In genomic region chr4:102568591-102568990, GRCm38 (mm10) we compare ENCODE assay signal across 8 mouse cellular contexts.
DNase-seq lines count a peak whose midpoint lies in the region; ATAC-seq lines count a peak whose summit lies in the region.

No protein-coding gene starts in this region.

- no peak overlapping the region for H3K9ac ChIP-seq in hindbrain, embryonic 11.5 days (ENCODE audit: low read depth, low read length)
- no peak overlapping the region for H3K9ac ChIP-seq in embryonic facial prominence, embryonic 12.5 days
- H3K9ac ChIP-seq in heart, embryonic 13.5 days: peak overlapping the region; percentile 64

- H3K9me3 ChIP-seq in hindbrain, embryonic 10.5 days: no peaks in the 10 kb centered on the region
- H3K9me3 ChIP-seq in hindbrain, embryonic 11.5 days (ENCODE audit: control insufficient read depth, low read length): no peaks in the 10 kb centered on the region
- H3K9me3 ChIP-seq in embryonic facial prominence, embryonic 12.5 days: no peaks in the 10 kb centered on the region
- H3K9me3 ChIP-seq in heart, embryonic 13.5 days: no peaks in the 10 kb centered on the region
- H3K9me3 ChIP-seq in limb, embryonic 10.5 days (replicated peaks): no peaks in the 10 kb centered on the region

- no peak overlapping the region for H3K4me3 ChIP-seq in hindbrain, embryonic 10.5 days
- H3K4me3 ChIP-seq in hindbrain, embryonic 11.5 days (ENCODE audit: low read depth, low read length): no peak overlapping the region
- H3K4me3 ChIP-seq in embryonic facial prominence, embryonic 12.5 days: no peak overlapping the region
- H3K4me3 ChIP-seq in heart, embryonic 13.5 days: peak overlapping the region; percentile 31; the same call in 1 of the 2 replicates
- H3K4me3 ChIP-seq in limb, embryonic 10.5 days: peak overlapping the region; percentile 19; the same call in 1 of the 2 replicates

- H3K4me1 ChIP-seq in hindbrain, embryonic 10.5 days (replicated peaks): peaks cover 60% of the 10 kb centered on the region
- H3K4me1 ChIP-seq in hindbrain, embryonic 11.5 days (replicated peaks; ENCODE audit: control insufficient read depth, insufficient read depth, low read length): peaks cover 3% of the 10 kb centered on the region; the same call in 1 of the 2 replicates
- peaks cover 35% of the 10 kb centered on the region for H3K4me1 ChIP-seq in embryonic facial prominence, embryonic 12.5 days
- peaks cover 63% of the 10 kb centered on the region for H3K4me1 ChIP-seq in heart, embryonic 13.5 days
- H3K4me1 ChIP-seq in limb, embryonic 10.5 days: peaks cover 44% of the 10 kb centered on the region

- H3K4me2 ChIP-seq in hindbrain, embryonic 11.5 days (replicated peaks; ENCODE audit: low read depth, low read length): no peak overlapping the region
- H3K4me2 ChIP-seq in embryonic facial prominence, embryonic 12.5 days (replicated peaks): peak overlapping the region; percentile 32
- H3K4me2 ChIP-seq in heart, embryonic 13.5 days: peak overlapping the region; percentile 77

- DNase-seq in hindbrain, embryonic 10.5 days (ENCODE audit: low spot score): peak; percentile 51
- DNase-seq in hindbrain, embryonic 11.5 days (ENCODE audit: low spot score): no peak
- peak; percentile 93 for DNase-seq in NIH3T3 (ENCODE audit: low read depth)
- peak; percentile 52 for DNase-seq in limb, embryonic 10.5 days (ENCODE audit: low spot score)
- DNase-seq in natural killer cell, adult 2 months (ENCODE audit: low spot score in 2 of 2): peak; percentile 27 to 49
- no peak for DNase-seq in layer of hippocampus, postnatal 36 days

- WGBS in hindbrain, embryonic 10.5 days: 7% methylated on average over 4 of the region's 4 CpGs
- 10% methylated on average over 4 of the region's 4 CpGs for WGBS in hindbrain, embryonic 11.5 days
- WGBS in embryonic facial prominence, embryonic 12.5 days: 2% methylated on average over 4 of the region's 4 CpGs
- WGBS in heart, embryonic 13.5 days: 0% methylated on average over 4 of the region's 4 CpGs
- WGBS in limb, embryonic 10.5 days: 3% methylated on average over 4 of the region's 4 CpGs

- H3K27ac ChIP-seq in hindbrain, embryonic 10.5 days: peak overlapping the region; percentile 30; the same call in 1 of the 2 replicates
- H3K27ac ChIP-seq in hindbrain, embryonic 11.5 days (ENCODE audit: low read depth, low read length): no peak overlapping the region
- H3K27ac ChIP-seq in embryonic facial prominence, embryonic 12.5 days: peak overlapping the region; percentile 76
- peak overlapping the region; percentile 94 for H3K27ac ChIP-seq in heart, embryonic 13.5 days (replicated peaks)
- peak overlapping the region; percentile 42; the same call in 1 of the 2 replicates for H3K27ac ChIP-seq in limb, embryonic 10.5 days

- no peaks in the 10 kb centered on the region for H3K36me3 ChIP-seq in hindbrain, embryonic 10.5 days
- H3K36me3 ChIP-seq in hindbrain, embryonic 11.5 days (ENCODE audit: control insufficient read depth, insufficient read depth, low read length): no peaks in the 10 kb centered on the region
- no peaks in the 10 kb centered on the region for H3K36me3 ChIP-seq in embryonic facial prominence, embryonic 12.5 days
- H3K36me3 ChIP-seq in heart, embryonic 13.5 days: no peaks in the 10 kb centered on the region
- no peaks in the 10 kb centered on the region for H3K36me3 ChIP-seq in limb, embryonic 10.5 days

- ATAC-seq in hindbrain, embryonic 11.5 days (ENCODE audit: low FRiP score): no peak
- no peak for ATAC-seq in embryonic facial prominence, embryonic 12.5 days (ENCODE audit: insufficient number of reproducible peaks, insufficient read depth, low FRiP score, low TSS enrichment)
- peak; percentile 25; the same call in 1 of the 2 replicates for ATAC-seq in heart, embryonic 13.5 days (ENCODE audit: extremely low read depth, insufficient number of reproducible peaks, low FRiP score, low TSS enrichment)

- peaks cover 17% of the 10 kb centered on the region for H3K27me3 ChIP-seq in hindbrain, embryonic 10.5 days (ENCODE audit: insufficient read depth, poor library complexity, severe bottlenecking)
- H3K27me3 ChIP-seq in hindbrain, embryonic 11.5 days (ENCODE audit: control insufficient read depth, insufficient read depth, low read length): no peaks in the 10 kb centered on the region
- no peaks in the 10 kb centered on the region for H3K27me3 ChIP-seq in embryonic facial prominence, embryonic 12.5 days
- H3K27me3 ChIP-seq in heart, embryonic 13.5 days (replicated peaks): no peaks in the 10 kb centered on the region
- peaks cover 23% of the 10 kb centered on the region; the same call in 1 of the 2 replicates for H3K27me3 ChIP-seq in limb, embryonic 10.5 days (ENCODE audit: low read depth, poor library complexity, severe bottlenecking)

Comparison
In these comparisons a context has a peak if more than half of its experiments do, and no peak if none do; other contexts are left out.
1. DNase-seq: peak in hindbrain, embryonic 10.5 days (single experiment), NIH3T3 (single experiment), limb, embryonic 10.5 days (single experiment) and natural killer cell, adult 2 months (2 of 2); none in hindbrain, embryonic 11.5 days (single experiment) and layer of hippocampus, postnatal 36 days (0 of 2).
2. H3K4me3 ChIP-seq: peak in heart, embryonic 13.5 days (single experiment) and limb, embryonic 10.5 days (single experiment); none in hindbrain, embryonic 10.5 days (single experiment), hindbrain, embryonic 11.5 days (single experiment) and embryonic facial prominence, embryonic 12.5 days (single experiment).